ENCODE assay signal across 9 mouse cellular contexts in the genomic region with DNA sequence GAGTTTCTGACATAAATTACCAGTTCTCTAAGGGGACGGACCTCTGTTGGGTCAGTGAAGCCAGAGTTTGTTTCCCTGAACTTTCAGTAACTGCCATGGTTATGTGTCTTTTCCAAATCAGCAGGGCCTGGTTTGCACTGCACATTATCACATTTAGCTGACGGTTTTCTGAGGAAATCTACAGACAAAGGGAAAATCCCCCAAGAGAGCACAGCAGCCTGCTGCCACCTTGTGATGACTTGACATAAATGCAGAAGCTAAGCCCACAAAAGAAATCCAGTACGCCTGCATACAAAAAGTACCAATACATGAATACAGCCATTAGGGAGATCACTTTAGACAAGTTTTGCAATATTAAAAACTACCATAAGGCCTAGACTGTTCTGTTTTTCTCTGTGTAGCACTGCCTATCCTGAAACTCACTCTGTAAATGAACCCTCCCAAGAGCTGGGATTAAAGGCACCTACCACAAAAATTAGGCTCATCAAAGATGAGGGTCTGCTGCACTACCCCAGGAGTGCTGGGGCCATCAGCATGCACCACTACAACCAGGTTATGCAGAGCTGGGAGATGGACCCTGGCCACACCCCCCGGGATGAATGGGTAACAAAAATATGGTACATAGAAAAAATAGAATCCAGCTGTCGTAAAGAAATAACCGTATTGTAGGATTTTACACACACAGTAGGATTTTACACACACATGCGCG. TPM values are rescaled to one million over a fixed set of nuclear protein-coding genes. Genes with fewer than 3 reads are reported as not detected.
DNase-seq lines count a peak whose midpoint lies in the region; ATAC-seq lines count a peak whose summit lies in the region.
"Had no signal": no experiment of that assay in that cellular context is flagged by ENCODE, and none has a peak within 500 bp of the region (broad histone marks: within the 10 kb centered on the region; RNA-seq: fewer than 3 reads in every experiment).

No protein-coding gene starts in this region.

- no peak overlapping the region for H3K4me2 ChIP-seq in intestine, embryonic 16.5 days (ENCODE audit: low read depth, low read length)
- no peak overlapping the region for H3K4me2 ChIP-seq in intestine, embryonic 15.5 days (replicated peaks)

- ATAC-seq in intestine, embryonic 16.5 days: 0 out of 2 replicates have a peak, but pooled peaks have one; percentile 18
- ATAC-seq in intestine, embryonic 15.5 days: no peak
- ATAC-seq in granulocyte monocyte progenitor cell, adult 5-6 weeks (replicated peaks; ENCODE audit: poor library complexity, severe bottlenecking): no peak

- H3K27ac ChIP-seq in intestine, embryonic 16.5 days (ENCODE audit: low read length): no peak overlapping the region
- H3K27ac ChIP-seq in intestine, embryonic 15.5 days: no peak overlapping the region

- no peaks in the 10 kb centered on the region for H3K9me3 ChIP-seq in intestine, embryonic 16.5 days (ENCODE audit: control insufficient read depth, low read length)
- H3K9me3 ChIP-seq in intestine, embryonic 15.5 days: no peaks in the 10 kb centered on the region

- H3K36me3 ChIP-seq in intestine, embryonic 16.5 days (ENCODE audit: control insufficient read depth, insufficient read depth, low read length): peaks cover 37% of the 10 kb centered on the region
- peaks cover 23% of the 10 kb centered on the region for H3K36me3 ChIP-seq in intestine, embryonic 15.5 days

- 79% methylated on average over 8 of the region's 8 CpGs for WGBS in intestine, embryonic 16.5 days
- 82% methylated on average over 8 of the region's 8 CpGs for WGBS in intestine, embryonic 15.5 days

- no peaks in the 10 kb centered on the region for H3K27me3 ChIP-seq in intestine, embryonic 16.5 days (replicated peaks; ENCODE audit: control insufficient read depth, insufficient read depth, low read length)
- H3K27me3 ChIP-seq in intestine, embryonic 15.5 days (replicated peaks): no peaks in the 10 kb centered on the region

- H3K9ac ChIP-seq in intestine, embryonic 16.5 days (ENCODE audit: low read depth, low read length): no peak overlapping the region
- H3K9ac ChIP-seq in intestine, embryonic 15.5 days: no peak overlapping the region

- H3K4me3 ChIP-seq in intestine, embryonic 16.5 days (ENCODE audit: low read length): no peak overlapping the region
- no peak overlapping the region for H3K4me3 ChIP-seq in intestine, embryonic 15.5 days (replicated peaks)

- DNase-seq in adipocyte (ENCODE audit: low spot score): peak; percentile 65
- DNase-seq in frontal cortex, postnatal 14 days (ENCODE audit: low spot score in 2 of 2): peak; percentile 13 to 39
- DNase-seq in layer of hippocampus, postnatal 36 days: peak; percentile 24 to 32
- DNase-seq in right cerebral cortex, adult 2 months (ENCODE audit: low spot score in 2 of 2): peak; percentile 65 to 67
- DNase-seq in spleen, postnatal 14 days (ENCODE audit: low spot score in 2 of 2): no peak

- H3K4me1 ChIP-seq in intestine, embryonic 16.5 days (ENCODE audit: control insufficient read depth, insufficient read depth, low read length): no peaks in the 10 kb centered on the region
- H3K4me1 ChIP-seq in intestine, embryonic 15.5 days (replicated peaks): no peaks in the 10 kb centered on the region

RNA-seq across cellular contexts. Expression of a gene that starts 11.4 kb away (rescaled TPM):
- polyA plus RNA-seq in intestine, embryonic 16.5 days (2015; fragmentation: Nextera tagmentation; extraction: Ambion mirVana): not detected in 2 replicates
- polyA plus RNA-seq in intestine, embryonic 15.5 days (2015; fragmentation: Nextera tagmentation; extraction: Ambion mirVana): not detected in 2 replicates
- not detected for total RNA-seq in layer of hippocampus, postnatal 36 days (2021)
- not detected in 2 replicates for total RNA-seq in granulocyte monocyte progenitor cell, adult 5-6 weeks (2014; fragmentation: Nextera tagmentation)
- not detected in 2 replicates for total RNA-seq in granulocyte monocyte progenitor cell, adult 5-6 weeks (2017)
- total RNA-seq: layer of hippocampus, postnatal 25 days had no signal

RNA-seq across cellular contexts. Expression of a gene that starts 18.3 kb away (rescaled TPM):
- polyA plus RNA-seq in intestine, embryonic 16.5 days (2015; fragmentation: Nextera tagmentation; extraction: Ambion mirVana): 103 and 121 TPM in 2 replicates
- polyA plus RNA-seq in intestine, embryonic 15.5 days (2015; fragmentation: Nextera tagmentation; extraction: Ambion mirVana): 118 and 125 TPM in 2 replicates
- total RNA-seq in layer of hippocampus, postnatal 36 days (2021): 1 to 10 TPM; 4.4 TPM
- total RNA-seq in granulocyte monocyte progenitor cell, adult 5-6 weeks (2014; fragmentation: Nextera tagmentation): 499 and 569 TPM in 2 replicates
- 251 and 264 TPM in 2 replicates for total RNA-seq in granulocyte monocyte progenitor cell, adult 5-6 weeks (2017)

Comparison
In these comparisons a context has a peak if more than half of its experiments do, and no peak if none do; other contexts are left out.
1. DNase-seq: peak in adipocyte (single experiment), frontal cortex, postnatal 14 days (2 of 2), layer of hippocampus, postnatal 36 days (2 of 2) and right cerebral cortex, adult 2 months (2 of 2); none in spleen, postnatal 14 days (0 of 2).
2. RNA of a gene that starts 18.3 kb away (total RNA-seq): 251 to 569 TPM in granulocyte monocyte progenitor cell, adult 5-6 weeks; 4.4 TPM in layer of hippocampus, postnatal 36 days; every median in the first group is over 10 times any median in the second.